Mouse (Mus musculus): ENCODE measurements around the gene Bdh2. TPM values are rescaled to one million over a fixed set of nuclear protein-coding genes. Genes with fewer than 3 reads are reported as not detected.

Bdh2 gene
- total RNA-seq (2021) = 1 to 10 TPM; 4.3 to 4.8 TPM

GRCm38 (mm10) chr3:135280669-135281415, at the start of gene Bdh2:
Gene Bdh2 (plus strand): TSS chr3:135281221.
- peak; percentile 28 to 67 for DNase-seq (ENCODE audit: extremely low spot score in 1 of 2, low spot score in 1 of 2)

- no peak for DNase-seq (ENCODE audit: extremely low spot score in 1 of 2, low spot score in 1 of 2)
Measured at GRCm38 (mm10) chr3:135232058-135232457, 49.0 kb upstream of the Bdh2 start.

- no peak for DNase-seq (ENCODE audit: extremely low spot score in 1 of 2, low spot score in 1 of 2)
Measured at GRCm38 (mm10) chr3:135232462-135232861, 48.6 kb upstream of the Bdh2 start.

GRCm38 (mm10) chr3:135245733-135246132, 35.3 kb upstream of the Bdh2 start:
- DNase-seq (ENCODE audit: extremely low spot score in 1 of 2, low spot score in 1 of 2) = no peak

GRCm38 (mm10) chr3:135246828-135247227, 34.2 kb upstream of the Bdh2 start:
- DNase-seq (ENCODE audit: extremely low spot score in 1 of 2, low spot score in 1 of 2) = no peak

- DNase-seq (ENCODE audit: extremely low spot score in 1 of 2, low spot score in 1 of 2) = no peak
Measured at GRCm38 (mm10) chr3:135249104-135249503, 31.9 kb upstream of the Bdh2 start.

- no peak for DNase-seq (ENCODE audit: extremely low spot score in 1 of 2, low spot score in 1 of 2)
Measured at GRCm38 (mm10) chr3:135251825-135252224, 29.2 kb upstream of the Bdh2 start.

GRCm38 (mm10) chr3:135254784-135255183, 26.2 kb upstream of the Bdh2 start:
- DNase-seq (ENCODE audit: extremely low spot score in 1 of 2, low spot score in 1 of 2) = no peak

GRCm38 (mm10) chr3:135258919-135259318, 22.1 kb upstream of the Bdh2 start:
- DNase-seq (ENCODE audit: extremely low spot score in 1 of 2, low spot score in 1 of 2) = no peak

- no peak for DNase-seq (ENCODE audit: extremely low spot score in 1 of 2, low spot score in 1 of 2)
Measured at GRCm38 (mm10) chr3:135260233-135260632, 20.8 kb upstream of the Bdh2 start.

- no peak for DNase-seq (ENCODE audit: extremely low spot score in 1 of 2, low spot score in 1 of 2)
Measured at GRCm38 (mm10) chr3:135268616-135269015, 12.4 kb upstream of the Bdh2 start.

- no peak for DNase-seq (ENCODE audit: extremely low spot score in 1 of 2, low spot score in 1 of 2)
Measured at GRCm38 (mm10) chr3:135269391-135269990, 11.5 kb upstream of the Bdh2 start.

GRCm38 (mm10) chr3:135272627-135273026, 8.4 kb upstream of the Bdh2 start:
- no peak for DNase-seq (ENCODE audit: extremely low spot score in 1 of 2, low spot score in 1 of 2)

GRCm38 (mm10) chr3:135273047-135273446, 8.0 kb upstream of the Bdh2 start:
- no peak for DNase-seq (ENCODE audit: extremely low spot score in 1 of 2, low spot score in 1 of 2)

GRCm38 (mm10) chr3:135280160-135280559, 861 bp upstream of the Bdh2 start:
- no peak for DNase-seq (ENCODE audit: extremely low spot score in 1 of 2, low spot score in 1 of 2)

- DNase-seq (ENCODE audit: extremely low spot score in 1 of 2, low spot score in 1 of 2) = no peak
Measured at GRCm38 (mm10) chr3:135281701-135282100, 680 bp downstream of the Bdh2 start.

GRCm38 (mm10) chr3:135285256-135285655, 4.2 kb downstream of the Bdh2 start:
- no peak for DNase-seq (ENCODE audit: extremely low spot score in 1 of 2, low spot score in 1 of 2)

- DNase-seq (ENCODE audit: extremely low spot score in 1 of 2, low spot score in 1 of 2) = no peak
Measured at GRCm38 (mm10) chr3:135285807-135286206, 4.8 kb downstream of the Bdh2 start.

GRCm38 (mm10) chr3:135288138-135288750, 7.2 kb downstream of the Bdh2 start:
- no peak for DNase-seq (ENCODE audit: extremely low spot score in 1 of 2, low spot score in 1 of 2)

GRCm38 (mm10) chr3:135289148-135289547, 8.1 kb downstream of the Bdh2 start:
- DNase-seq (ENCODE audit: extremely low spot score in 1 of 2, low spot score in 1 of 2) = no peak

GRCm38 (mm10) chr3:135290249-135290894, 9.4 kb downstream of the Bdh2 start:
- DNase-seq (ENCODE audit: extremely low spot score in 1 of 2, low spot score in 1 of 2) = peak; percentile 29 to 56
